Mouse (Mus musculus) testis, adult 2 months (tissue): ENCODE results near the gene Setdb1.

Experiments used
- CTCF ChIP-seq: fragments of 200-500 bp; IDR thresholded peaks from 2 replicates; pipeline ENCODE4 v1.5.1; 2012; ENCODE audit warnings: low read depth, mild to moderate bottlenecking, inconsistent platforms, low read length, moderate library complexity; ENCODE audit not compliant: control insufficient read depth, insufficient read depth, insufficient replicate concordance
- POLR2A ChIP-seq: fragments of 200-500 bp; IDR thresholded peaks from 2 replicates; pipeline ENCODE4 v1.6.1; 2012; ENCODE audit warnings: low read depth, mild to moderate bottlenecking, inconsistent platforms, low read length, moderate library complexity; ENCODE audit not compliant: control insufficient read depth

- TF ChIP-seq CTCF (peak; percentile 60; the same call in 1 of the 2 replicates), POLR2A (no peak)
These were observed 39.5 kb downstream of the Setdb1 start for GRCm38 (mm10) chr3:95317414-95318080.
